In genomic region chr15:11398676-11399350, GRCm38 (mm10) we compare ENCODE assay signal across 8 mouse cellular contexts. TPM values are rescaled to one million over a fixed set of nuclear protein-coding genes. Genes with fewer than 3 reads are reported as not detected.
DNase-seq lines count a peak whose midpoint lies in the region; ATAC-seq lines count a peak whose summit lies in the region.

No protein-coding gene starts in this region.

- no peak for ATAC-seq in heart, embryonic 14.5 days (ENCODE audit: insufficient number of reproducible peaks, insufficient read depth, low FRiP score, low read depth)
- ATAC-seq in liver, embryonic 13.5 days (ENCODE audit: low read depth): no peak

- no peaks in the 10 kb centered on the region for H3K9me3 ChIP-seq in heart, embryonic 14.5 days (ENCODE audit: control insufficient read depth, low read length)
- H3K9me3 ChIP-seq in liver, embryonic 13.5 days (replicated peaks): no peaks in the 10 kb centered on the region

- H3K4me3 ChIP-seq in heart, embryonic 14.5 days (ENCODE audit: control insufficient read depth in 1 of 2, insufficient read depth in 1 of 2, low read depth in 1 of 2, low read length in 2 of 2): peak overlapping the region; percentile 80 to 86
- peak overlapping the region; percentile 89 for H3K4me3 ChIP-seq in liver, embryonic 13.5 days (replicated peaks)

- H3K36me3 ChIP-seq in heart, embryonic 14.5 days (ENCODE audit: control insufficient read depth, insufficient read depth, low read length): peaks cover 24% of the 10 kb centered on the region
- H3K36me3 ChIP-seq in liver, embryonic 13.5 days: peaks cover 34% of the 10 kb centered on the region

- 7% methylated on average over 10 of the region's 10 CpGs for WGBS in heart, embryonic 14.5 days
- 2% methylated on average over 10 of the region's 10 CpGs for WGBS in liver, embryonic 13.5 days (ENCODE audit: insufficient replicate concordance)

- peak overlapping the region in 1 of 2 experiments; percentile 52; a peak in 2 of 4 replicates for H3K27ac ChIP-seq in heart, embryonic 14.5 days (replicated peaks in 1 of 2; ENCODE audit: control insufficient read depth in 1 of 2, insufficient read depth in 1 of 2, low read depth in 2 of 2, low read length in 2 of 2)
- peak overlapping the region; percentile 65 for H3K27ac ChIP-seq in liver, embryonic 13.5 days

- H3K27me3 ChIP-seq in heart, embryonic 14.5 days (ENCODE audit: control insufficient read depth, insufficient read depth, low read length): no peaks in the 10 kb centered on the region
- 0 out of 2 replicates have a peak, but pooled peaks cover under 1% of the 10 kb centered on the region for H3K27me3 ChIP-seq in liver, embryonic 13.5 days

- peak overlapping the region; percentile 85 for H3K9ac ChIP-seq in heart, embryonic 14.5 days (ENCODE audit: low read length)
- peak overlapping the region; percentile 86 for H3K9ac ChIP-seq in liver, embryonic 13.5 days

- peak overlapping the region; percentile 78 for H3K4me2 ChIP-seq in heart, embryonic 14.5 days (ENCODE audit: low read length)
- H3K4me2 ChIP-seq in liver, embryonic 13.5 days: peak overlapping the region; percentile 85

- DNase-seq in kidney, adult 11 months: peak; percentile 5
- no peak for DNase-seq in kidney, adult 8-10 months
- DNase-seq in Muller cell, postnatal 12 days (ENCODE audit: inconsistent ontology term): peak; percentile 16
- peak; percentile 9 for DNase-seq in liver, embryonic 13.5 days
- peak; percentile 28 for DNase-seq in thymus, postnatal 14 days
- no peak for DNase-seq in layer of hippocampus, adult 9-11 months
- DNase-seq in layer of hippocampus, postnatal 14 days (ENCODE audit: low spot score in 2 of 2): no peak

- H3K4me1 ChIP-seq in heart, embryonic 14.5 days (ENCODE audit: control insufficient read depth in 2 of 2, insufficient read depth in 2 of 2, low read length in 2 of 2): peaks cover 5 to 12% of the 10 kb centered on the region in 2 experiments
- peaks cover 21% of the 10 kb centered on the region for H3K4me1 ChIP-seq in liver, embryonic 13.5 days (replicated peaks)

RNA-seq across cellular contexts. Expression of gene Tars, which starts 0.7 kb away (rescaled TPM):
- 32.1 and 34.6 TPM in 2 replicates for polyA plus RNA-seq in heart, embryonic 14.5 days (2014; fragmentation: Nextera tagmentation; extraction: Ambion mirVana)
- 51.1 and 61.5 TPM in 2 replicates for polyA plus RNA-seq in liver, embryonic 13.5 days (2015; fragmentation: Nextera tagmentation; extraction: Ambion mirVana)
- 10 to 100 TPM; 40.3 to 40.7 TPM for total RNA-seq in layer of hippocampus, postnatal 14 days (2021)

Comparison
In these comparisons a context has a peak if more than half of its experiments do, and no peak if none do; other contexts are left out.
1. DNase-seq: peak in kidney, adult 11 months (single experiment), Muller cell, postnatal 12 days (single experiment), liver, embryonic 13.5 days (single experiment) and thymus, postnatal 14 days (single experiment); none in kidney, adult 8-10 months (0 of 2), layer of hippocampus, adult 9-11 months (single experiment) and layer of hippocampus, postnatal 14 days (0 of 2).